Mouse (Mus musculus) fat pad, adult 2 months (tissue): ENCODE data around the gene Ncan.
"Not testable (repeated sequence)": the region's sequence is repeated elsewhere in the genome, so short reads cannot be mapped to it uniquely, and the experiment has no call there.

Experiments
- DNase-seq: peaks from one replicate; pipeline ENCODE4 v3.0.0-alpha.2; 2011; ENCODE audit warnings: low read depth, low spot score; ENCODE audit errors: extremely low read depth

The Ncan gene

GRCm38 (mm10) chr8:70084191-70085065 is 36.2 kb downstream of the Ncan start:
- DNase-seq, result no peak

GRCm38 (mm10) chr8:70083285-70083684 is 37.4 kb downstream of the Ncan start, which contains the start of gene Hapln4:
TSS of gene Hapln4 (plus strand) at chr8:70083457.
- DNase-seq, result no peak

GRCm38 (mm10) chr8:70081976-70082375 is 38.7 kb downstream of the Ncan start:
- no peak for DNase-seq

GRCm38 (mm10) chr8:70073682-70074081 is 47.0 kb downstream of the Ncan start:
- no peak for DNase-seq

- DNase-seq, result no peak
Observed at GRCm38 (mm10) chr8:70073120-70073519, 47.6 kb downstream of the Ncan start.

- DNase-seq, result no peak
Observed at GRCm38 (mm10) chr8:70072441-70073069, 48.1 kb downstream of the Ncan start, which contains the start of gene Tm6sf2. TSS of gene Tm6sf2 (plus strand) at chr8:70072924.

GRCm38 (mm10) chr8:70071836-70072440 is 48.7 kb downstream of the Ncan start:
- DNase-seq, result no peak

GRCm38 (mm10) chr8:70057721-70058120 is 63.0 kb downstream of the Ncan start:
- DNase-seq, result no peak

GRCm38 (mm10) chr8:70050434-70050833 is 70.2 kb downstream of the Ncan start:
- not testable (repeated sequence) for DNase-seq

- DNase-seq, result no peak
Observed at GRCm38 (mm10) chr8:70049662-70050061, 71.0 kb downstream of the Ncan start.

- no peak for DNase-seq
Observed at GRCm38 (mm10) chr8:70043996-70044395, 76.7 kb downstream of the Ncan start.
